Mouse (Mus musculus) kidney, embryonic 14.5 days (tissue): Measurements from ENCODE around the gene Spns3. TPM values are rescaled to one million over a fixed set of nuclear protein-coding genes. Genes with fewer than 3 reads are reported as not detected.

ENCODE experiments used
- ATAC-seq: fragments of 200-750 bp; cut with Nextera tagmentation; 2 replicates; pipeline ENCODE4 v1.8.0; 2017; ENCODE audit warnings: moderate number of reproducible peaks, mild to moderate bottlenecking, moderate TSS enrichment, moderate library complexity; ENCODE audit not compliant: low FRiP score, low TSS enrichment
- H3K27ac ChIP-seq: fragments of 300-500 bp; sonication (generic); 2 replicates; pipeline ENCODE4 v1.5.1; 2014; ENCODE audit warnings: low read depth, mild to moderate bottlenecking, low read length, moderate library complexity, mixed read lengths
- H3K27me3 ChIP-seq: fragments of 300-500 bp; sonication (generic); 2 replicates; pipeline ENCODE4 v1.6.1; 2014; ENCODE audit warnings: mild to moderate bottlenecking, low read length; ENCODE audit not compliant: control insufficient read depth, insufficient read depth
- H3K36me3 ChIP-seq: fragments of 300-500 bp; sonication (generic); 2 replicates; pipeline ENCODE4 v1.6.1; 2014; ENCODE audit warnings: low read length, mixed read lengths; ENCODE audit not compliant: control insufficient read depth, insufficient read depth
- H3K4me1 ChIP-seq: fragments of 300-500 bp; sonication (generic); 2 replicates; pipeline ENCODE4 v1.6.1; 2014; ENCODE audit warnings: low read length, mixed read lengths; ENCODE audit not compliant: control insufficient read depth, insufficient read depth
- H3K4me2 ChIP-seq: fragments of 300-500 bp; sonication (generic); replicated peaks from 2 replicates; pipeline ENCODE4 v1.6.1; 2014; ENCODE audit warnings: low read depth, mild to moderate bottlenecking, low read length
- H3K4me3 ChIP-seq: fragments of 300-500 bp; sonication (generic); 2 replicates; pipeline ENCODE4 v1.5.1; 2014; ENCODE audit warnings: mild to moderate bottlenecking, low read length
- H3K9ac ChIP-seq: fragments of 300-500 bp; sonication (generic); 2 replicates; pipeline ENCODE4 v1.6.1; 2014; ENCODE audit warnings: low read depth, mild to moderate bottlenecking, low read length, moderate library complexity
- H3K9me3 ChIP-seq: fragments of 300-500 bp; sonication (generic); 2 replicates; pipeline ENCODE4 v1.6.1; 2016; ENCODE audit warnings: low read length; ENCODE audit not compliant: control insufficient read depth
- WGBS: fragments of 180-500 bp; shearing (Covaris S2); extraction: QIAGEN DNeasy Blood & Tissue Kit; methylation state at CpG from one replicate; pipeline ENCODE4 v1.1.7; 2014; 5-methylcytosine and 5-hydroxymethylcytosine counted together
- polyA plus RNA-seq: library from polyadenylated mRNA; unstranded; fragments of >200 nt; fragmentation: Nextera tagmentation; extraction: Ambion mirVana; gene quantifications from 2 replicates; pipeline ENCODE4 v1.2.1, GENCODE M21; 2014

The Spns3 gene
- polyA plus RNA-seq, 1 experiment from 2014 or later, result 0.20 TPM

DNA sequence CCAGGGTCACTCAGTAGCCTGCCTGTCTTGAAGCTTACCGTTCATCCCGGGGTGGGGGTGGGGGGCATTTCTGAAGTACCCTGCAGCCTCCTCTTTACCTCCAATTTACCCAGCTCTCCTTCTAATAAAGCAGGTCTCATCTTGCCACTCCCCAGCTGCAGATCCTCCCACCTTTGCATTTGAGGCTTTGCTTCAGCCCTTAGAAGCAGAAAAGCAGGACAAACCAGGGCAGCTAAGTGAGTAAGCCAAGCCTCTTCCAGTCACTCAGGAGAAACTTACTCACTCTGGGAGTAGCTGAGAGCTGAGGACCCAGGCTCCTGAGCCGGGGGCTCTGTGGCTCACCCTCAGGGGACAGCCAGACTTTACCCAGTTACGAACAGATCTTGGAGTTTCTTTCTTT, 28.2 kb upstream of the Spns3 start:
- Histone ChIP-seq H3K4me3 (no peak overlapping the region), H3K27me3 (no peaks in the 10 kb centered on the region), H3K27ac (no peak overlapping the region), H3K4me1 (no peaks in the 10 kb centered on the region), H3K9me3 (no peaks in the 10 kb centered on the region), H3K9ac (no peak overlapping the region), H3K36me3 (no peaks in the 10 kb centered on the region), H3K4me2 (no peak overlapping the region)
- 79% methylated on average over 4 of the region's 4 CpGs for WGBS
- ATAC-seq, result no peak

DNA sequence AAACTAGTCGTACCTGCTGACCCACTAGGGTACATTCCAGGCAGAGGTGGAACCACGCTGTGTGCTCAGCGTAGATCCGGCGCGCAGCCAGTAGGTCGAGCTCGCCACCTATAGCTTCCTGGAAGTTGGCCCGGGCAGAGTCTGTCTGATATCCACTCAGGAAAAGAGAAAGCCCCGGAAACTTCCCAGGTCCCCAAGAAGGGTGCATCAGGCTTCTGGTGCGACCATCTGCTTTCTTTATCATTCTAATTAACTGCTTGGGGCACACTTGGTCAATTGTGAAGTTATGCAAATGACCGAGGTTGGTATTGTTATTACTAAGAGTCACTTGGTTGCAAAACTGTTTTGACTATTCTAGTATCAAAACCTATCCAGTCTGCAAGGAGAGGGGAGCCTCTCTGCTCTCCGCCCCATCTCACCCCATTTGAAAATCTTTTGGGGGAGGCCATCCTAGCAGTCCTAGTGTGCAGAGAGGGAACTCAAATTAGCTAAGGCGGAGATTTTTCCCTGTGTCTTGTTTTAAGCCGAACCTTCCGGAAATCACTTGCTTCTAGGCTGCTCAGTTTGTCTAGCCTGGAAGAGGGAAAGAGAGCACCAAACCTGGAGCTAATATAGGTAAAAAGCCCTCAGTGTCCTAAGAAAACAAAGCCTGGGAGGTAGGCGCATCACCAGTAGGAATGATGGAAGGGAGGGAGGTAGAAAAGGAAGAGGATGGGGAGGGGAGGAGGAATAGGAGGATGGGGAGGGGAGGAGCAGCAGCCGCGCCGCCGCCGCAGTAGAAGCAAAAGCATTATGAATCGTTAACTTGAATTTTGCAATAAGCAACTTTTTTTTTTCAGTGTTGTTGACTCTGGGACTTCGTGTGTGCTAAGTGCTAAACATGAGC, 26.4 kb upstream of the Spns3 start:
- H3K4me1 ChIP-seq, result no peaks in the 10 kb centered on the region
- H3K27ac ChIP-seq, result no peak overlapping the region
- peak overlapping the region; percentile 19 for H3K9ac ChIP-seq
- no peaks in the 10 kb centered on the region for H3K36me3 ChIP-seq
- peak overlapping the region; percentile 29 for H3K4me3 ChIP-seq
- WGBS, result 3% methylated on average over 24 of the region's 24 CpGs
- H3K9me3 ChIP-seq, result no peaks in the 10 kb centered on the region
- no peaks in the 10 kb centered on the region for H3K27me3 ChIP-seq
- peak overlapping the region; percentile 54 for H3K4me2 ChIP-seq
- no peak for ATAC-seq

DNA sequence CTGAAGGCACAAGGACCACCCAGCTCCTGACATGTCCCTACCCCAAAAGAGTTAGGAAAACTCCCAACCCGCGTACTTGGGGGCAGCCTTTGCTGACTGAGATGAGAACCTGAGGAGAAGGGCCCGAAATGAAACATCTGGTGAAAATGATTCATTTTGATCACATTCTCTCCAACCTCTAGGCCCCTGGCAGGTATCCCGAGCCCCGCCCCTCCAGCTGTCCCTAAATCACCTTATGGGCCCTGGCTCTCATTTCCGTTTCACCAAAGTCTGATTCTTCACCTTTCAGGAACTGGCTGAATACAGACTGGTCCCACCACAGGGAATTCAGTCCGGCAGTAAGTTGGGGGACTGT, 25.8 kb upstream of the Spns3 start:
- Histone ChIP-seq H3K4me1 (no peaks in the 10 kb centered on the region), H3K27ac (no peak overlapping the region), H3K9ac (no peak overlapping the region; the same call in 1 of the 2 replicates), H3K36me3 (no peaks in the 10 kb centered on the region), H3K9me3 (no peaks in the 10 kb centered on the region), H3K4me2 (peak overlapping the region; percentile 54), H3K27me3 (no peaks in the 10 kb centered on the region), H3K4me3 (peak overlapping the region; percentile 29)
- 13% methylated on average over 7 of the region's 7 CpGs for WGBS
- ATAC-seq, result no peak

DNA sequence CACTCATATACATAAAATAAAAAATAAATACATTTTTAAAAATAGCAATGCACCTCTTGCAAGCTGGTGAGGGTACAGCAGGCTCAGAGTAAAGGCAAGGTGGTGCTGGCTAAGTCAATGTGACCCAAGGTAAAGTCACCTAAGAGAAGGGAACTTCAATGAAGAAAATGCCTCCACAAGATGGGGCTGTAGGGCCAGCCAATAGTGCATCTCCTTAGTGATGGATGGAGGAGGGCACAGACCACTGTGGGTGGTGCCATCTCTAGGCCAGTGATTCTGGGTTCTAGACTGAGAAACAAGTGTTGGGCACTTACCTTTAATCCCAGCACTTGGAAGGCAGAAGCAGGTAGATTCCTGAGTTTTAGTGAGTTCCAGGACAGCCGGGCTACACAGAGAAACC, 23.5 kb upstream of the Spns3 start:
- H3K36me3 ChIP-seq, result no peaks in the 10 kb centered on the region
- H3K27ac ChIP-seq, result no peak overlapping the region
- WGBS, result 96% methylated on average over 1 of the region's 1 CpGs
- H3K9me3 ChIP-seq, result no peaks in the 10 kb centered on the region
- no peak overlapping the region for H3K9ac ChIP-seq
- H3K27me3 ChIP-seq, result no peaks in the 10 kb centered on the region
- no peak overlapping the region for H3K4me2 ChIP-seq
- no peak for ATAC-seq
- H3K4me1 ChIP-seq, result 0 out of 2 replicates have a peak, but pooled peaks cover 4% of the 10 kb centered on the region
- H3K4me3 ChIP-seq, result no peak overlapping the region

DNA sequence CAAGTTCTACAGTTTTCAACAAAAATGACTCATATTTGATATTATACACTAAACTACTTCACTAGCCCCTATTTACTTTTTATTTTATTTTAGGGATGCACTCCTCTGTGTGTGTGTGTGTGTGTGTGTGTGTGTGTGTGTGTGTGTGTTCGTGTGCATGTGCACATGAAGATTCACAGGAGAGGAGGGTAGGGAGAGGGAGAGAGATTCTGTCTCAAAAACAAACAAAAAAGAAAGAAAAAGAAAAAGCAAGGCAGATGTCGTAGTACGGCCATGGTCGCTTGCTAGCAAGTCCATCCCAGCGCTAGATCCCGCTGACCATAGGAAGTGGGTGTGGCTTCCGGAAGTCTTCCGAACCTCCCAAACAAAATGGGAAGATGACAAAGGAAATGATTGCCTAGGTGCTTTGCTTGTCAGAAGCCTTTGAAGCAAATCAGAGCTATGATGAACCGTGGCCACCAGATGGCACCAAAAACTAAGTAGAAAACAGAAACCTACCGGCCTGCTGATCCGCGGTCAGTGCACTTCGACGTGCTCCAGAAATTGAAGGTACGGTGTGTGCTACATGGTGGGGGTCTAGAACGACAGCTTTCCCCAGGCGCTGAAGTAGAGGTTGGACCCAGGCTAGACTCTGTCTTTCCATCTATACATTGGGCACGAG, 20.1 kb upstream of the Spns3 start:
- WGBS, result 4% methylated on average over 18 of the region's 18 CpGs
- no peaks in the 10 kb centered on the region for H3K27me3 ChIP-seq

DNA sequence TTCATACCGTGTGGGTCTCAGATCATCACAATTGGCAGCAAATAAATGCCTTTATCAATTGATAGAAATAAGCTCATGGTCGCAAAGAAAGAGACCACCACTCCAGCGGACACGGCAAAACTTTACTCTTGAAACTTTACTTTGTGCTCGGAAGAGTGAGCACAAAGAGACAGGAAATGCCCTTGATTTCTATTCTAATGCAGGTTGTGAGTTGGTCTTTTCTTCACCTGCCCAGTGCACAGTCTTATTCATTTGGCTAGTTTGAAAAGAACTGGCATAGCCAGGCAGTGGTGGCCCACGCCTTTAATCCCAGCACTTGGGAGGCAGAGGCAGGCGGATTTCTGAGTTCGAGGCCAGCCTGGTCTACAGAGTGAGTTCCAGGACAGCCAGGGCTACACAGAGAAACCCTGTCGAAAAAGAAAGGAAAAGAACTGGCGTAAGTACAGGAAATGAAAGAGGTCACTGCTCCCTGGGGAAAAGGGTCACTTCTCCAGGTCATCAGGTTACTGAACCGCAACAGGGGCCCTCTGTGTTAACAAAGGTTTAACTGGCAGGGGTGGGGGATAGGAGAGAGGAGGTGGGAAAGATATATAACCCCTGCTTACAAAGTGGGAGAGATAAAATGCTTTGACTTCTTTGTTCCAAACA, 19.5 kb upstream of the Spns3 start:
- peaks cover 8% of the 10 kb centered on the region; the same call in 1 of the 2 replicates for H3K4me1 ChIP-seq
- ATAC-seq, result no peak
- no peaks in the 10 kb centered on the region for H3K9me3 ChIP-seq
- no peaks in the 10 kb centered on the region for H3K36me3 ChIP-seq
- H3K27me3 ChIP-seq, result no peaks in the 10 kb centered on the region
- H3K4me2 ChIP-seq, result no peak overlapping the region
- no peak overlapping the region for H3K4me3 ChIP-seq
- WGBS, result 65% methylated on average over 11 of the region's 11 CpGs
- H3K27ac ChIP-seq, result no peak overlapping the region
- H3K9ac ChIP-seq, result no peak overlapping the region

More for the DNA sequence above, 20.1 kb upstream of the Spns3 start:
- H3K27ac ChIP-seq, result no peak overlapping the region
- H3K36me3 ChIP-seq, result no peaks in the 10 kb centered on the region
- H3K9ac ChIP-seq, result no peak overlapping the region
- H3K4me2 ChIP-seq, result peak overlapping the region; percentile 26; the same call in 1 of the 2 replicates
- ATAC-seq, result peak; percentile 65
- 0 out of 2 replicates have a peak overlapping the region, but pooled peaks have one; percentile 2 for H3K4me3 ChIP-seq
- peaks cover 8% of the 10 kb centered on the region; the same call in 1 of the 2 replicates for H3K4me1 ChIP-seq
- H3K9me3 ChIP-seq, result no peaks in the 10 kb centered on the region

DNA sequence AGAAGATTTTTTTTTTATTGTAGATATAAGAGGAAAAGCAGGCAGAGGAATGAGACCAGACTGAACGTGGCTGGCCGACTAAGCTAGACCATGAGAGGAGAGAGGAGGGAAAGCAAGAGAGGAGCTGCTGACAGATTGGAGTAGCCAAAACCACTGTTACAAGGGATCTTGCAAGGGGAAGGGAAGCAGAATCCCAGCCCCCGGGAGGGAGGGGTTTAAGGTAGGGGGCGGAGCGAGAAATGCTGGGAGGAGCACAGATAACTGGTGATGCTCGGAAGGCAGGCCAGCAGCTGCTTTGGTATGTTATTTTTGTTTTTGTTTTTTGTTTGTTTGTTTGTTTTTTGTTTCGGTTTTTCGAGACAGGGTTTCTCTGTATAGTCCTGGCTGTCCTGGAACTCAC, 18.7 kb upstream of the Spns3 start:
- 61% methylated on average over 8 of the region's 8 CpGs for WGBS
- H3K4me3 ChIP-seq, result no peak overlapping the region
- no peaks in the 10 kb centered on the region for H3K27me3 ChIP-seq
- H3K27ac ChIP-seq, result no peak overlapping the region
- no peak overlapping the region for H3K9ac ChIP-seq
- no peak for ATAC-seq
- no peak overlapping the region for H3K4me2 ChIP-seq
- peaks cover 8% of the 10 kb centered on the region; the same call in 1 of the 2 replicates for H3K4me1 ChIP-seq
- H3K9me3 ChIP-seq, result no peaks in the 10 kb centered on the region
- H3K36me3 ChIP-seq, result no peaks in the 10 kb centered on the region

DNA sequence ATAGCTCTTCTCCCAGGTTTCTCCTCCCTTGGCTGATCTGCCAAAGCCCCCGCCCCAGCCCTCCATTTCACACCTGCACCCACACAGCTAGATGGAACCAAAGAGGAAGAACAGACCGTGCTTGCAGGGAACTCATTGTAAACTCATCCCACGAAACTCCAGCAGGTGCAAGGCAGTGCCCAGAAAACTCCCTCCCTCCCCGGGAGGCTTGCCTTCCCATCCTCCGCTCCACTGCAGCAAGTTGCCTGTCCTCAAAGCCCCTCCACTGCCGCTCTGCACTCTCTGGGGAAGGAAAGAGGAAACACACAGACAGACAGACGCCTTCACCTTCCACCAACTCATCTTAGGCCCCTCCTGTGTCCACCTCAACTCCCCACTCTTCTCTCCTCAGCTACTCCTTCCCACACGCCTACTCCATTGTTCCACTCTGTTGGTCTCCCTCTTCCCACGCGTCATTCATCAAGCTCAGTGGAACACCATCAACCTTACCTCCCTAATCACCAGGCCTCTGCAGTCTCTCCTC, 16.6 kb upstream of the Spns3 start:
- no peaks in the 10 kb centered on the region for H3K27me3 ChIP-seq

More for the DNA sequence above, 16.6 kb upstream of the Spns3 start:
- Histone ChIP-seq H3K4me2 (no peak overlapping the region), H3K9ac (no peak overlapping the region), H3K4me3 (no peak overlapping the region), H3K36me3 (no peaks in the 10 kb centered on the region), H3K27ac (no peak overlapping the region), H3K9me3 (no peaks in the 10 kb centered on the region), H3K4me1 (peaks cover 8% of the 10 kb centered on the region; the same call in 1 of the 2 replicates)
- ATAC-seq, result peak; percentile 63
- WGBS, result 29% methylated on average over 10 of the region's 10 CpGs
